Mouse (Mus musculus) small intestine, adult 2 months (tissue): ENCODE data around the gene Ctrb1.

Source experiments
- CTCF ChIP-seq: fragments of 200-500 bp; IDR thresholded peaks from 2 replicates; pipeline ENCODE4 v1.5.1; 2012; ENCODE audit warnings: low read depth, mild to moderate bottlenecking, control low read depth, inconsistent platforms, low read length, moderate library complexity, mixed read lengths; ENCODE audit not compliant: insufficient replicate concordance, insufficient read length; ENCODE audit errors: extremely low read depth
- POLR2A ChIP-seq: fragments of 200-500 bp; IDR thresholded peaks from 2 replicates; pipeline ENCODE4 v1.6.1; 2012; ENCODE audit warnings: low read depth, mild to moderate bottlenecking, control low read depth, inconsistent platforms, low read length, moderate library complexity

GRCm38 (mm10) chr8:111713291-111713690 lies 22.5 kb upstream of the Ctrb1 start:
- TF ChIP-seq POLR2A: no peak
- TF ChIP-seq CTCF: no peak
